Mouse (Mus musculus) embryo, embryonic 11 days (tissue): ENCODE data around the gene Cfap43.
"Not testable (repeated sequence)": the region's sequence is repeated elsewhere in the genome, so short reads cannot be mapped to it uniquely, and the experiment has no call there.

Experiments used
- DNase-seq: peaks from one replicate; pipeline ENCODE4 v3.0.0-alpha.2; 2015

The Cfap43 gene

GRCm38 (mm10) chr19:47849735-47850134 is 69.4 kb downstream of the Cfap43 start:
- DNase-seq, result no peak

GRCm38 (mm10) chr19:47841234-47841633 is 77.9 kb downstream of the Cfap43 start:
- not testable (repeated sequence) for DNase-seq

DNA sequence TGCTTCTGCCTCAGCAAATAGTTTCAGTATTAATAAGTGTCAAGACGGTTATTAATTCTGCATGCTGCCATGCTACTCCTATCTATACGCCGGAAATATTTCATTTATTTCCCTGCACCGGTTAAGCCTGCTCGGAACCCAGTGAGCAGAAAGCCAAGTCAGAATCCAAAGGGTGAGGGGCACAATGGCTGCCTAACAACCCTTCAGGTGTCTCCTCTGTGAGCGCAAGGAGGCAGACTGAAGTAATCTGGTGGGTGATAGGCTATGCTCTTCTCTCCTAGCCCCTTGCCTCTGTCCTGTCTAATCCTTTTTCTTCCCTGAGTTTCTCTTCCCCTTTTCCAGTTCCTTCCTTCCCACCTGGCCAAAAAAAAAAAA is 81.6 kb downstream of the Cfap43 start:
- no peak for DNase-seq

GRCm38 (mm10) chr19:47836701-47837526 is 82.2 kb downstream of the Cfap43 start:
- DNase-seq, result peak; percentile 90

- DNase-seq, result no peak
Observed at GRCm38 (mm10) chr19:47835776-47836175, 83.3 kb downstream of the Cfap43 start.

- no peak for DNase-seq
Observed at GRCm38 (mm10) chr19:47834614-47835013, 84.5 kb downstream of the Cfap43 start.

GRCm38 (mm10) chr19:47832316-47832715 is 86.8 kb downstream of the Cfap43 start:
- no peak for DNase-seq

DNA sequence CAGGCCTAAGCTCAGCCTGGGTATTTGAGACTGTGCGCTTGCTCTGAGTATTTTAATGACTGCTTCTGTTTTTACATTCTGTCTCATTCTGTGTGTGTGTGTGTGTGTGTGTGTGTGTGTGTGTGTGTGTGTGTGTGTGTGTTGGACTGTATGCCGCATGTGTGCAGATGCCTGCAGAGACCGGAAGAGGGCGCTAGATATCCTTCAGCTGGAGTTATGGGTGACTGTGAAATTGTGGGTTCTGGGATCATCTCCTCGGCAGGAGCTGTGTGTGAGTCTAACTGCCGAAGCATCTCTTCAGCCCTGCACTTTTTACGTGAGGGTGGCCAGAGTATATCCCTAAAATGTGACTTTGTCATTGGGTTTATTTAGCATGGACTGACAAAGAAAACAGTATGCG is 88.0 kb downstream of the Cfap43 start:
- DNase-seq, result no peak

DNA sequence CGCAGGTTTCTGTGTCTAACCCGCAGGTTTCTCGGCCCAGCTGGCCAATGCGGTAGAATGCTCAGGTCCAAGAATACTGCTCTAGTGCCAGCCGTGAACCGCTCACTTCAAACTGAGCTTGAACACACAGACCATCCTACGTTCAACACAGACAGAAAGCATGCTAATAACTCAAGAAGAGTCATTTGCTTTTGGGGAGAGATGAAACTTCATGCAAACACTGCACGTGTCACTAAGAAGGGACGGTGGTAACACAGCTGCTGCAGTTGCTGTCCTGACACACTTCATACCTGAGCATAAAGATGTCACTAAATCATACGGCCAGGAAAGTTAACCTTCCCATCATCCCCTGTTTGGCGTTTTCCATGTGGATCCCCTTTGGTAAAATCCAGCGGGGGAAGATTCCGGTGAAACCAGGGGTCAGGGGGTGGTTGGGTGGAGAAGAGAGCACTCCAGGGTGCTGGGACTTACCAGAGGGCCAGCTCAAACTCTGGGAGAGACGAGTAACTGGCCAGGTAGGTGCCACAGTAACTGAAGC is 89.1 kb downstream of the Cfap43 start:
- no peak for DNase-seq

DNA sequence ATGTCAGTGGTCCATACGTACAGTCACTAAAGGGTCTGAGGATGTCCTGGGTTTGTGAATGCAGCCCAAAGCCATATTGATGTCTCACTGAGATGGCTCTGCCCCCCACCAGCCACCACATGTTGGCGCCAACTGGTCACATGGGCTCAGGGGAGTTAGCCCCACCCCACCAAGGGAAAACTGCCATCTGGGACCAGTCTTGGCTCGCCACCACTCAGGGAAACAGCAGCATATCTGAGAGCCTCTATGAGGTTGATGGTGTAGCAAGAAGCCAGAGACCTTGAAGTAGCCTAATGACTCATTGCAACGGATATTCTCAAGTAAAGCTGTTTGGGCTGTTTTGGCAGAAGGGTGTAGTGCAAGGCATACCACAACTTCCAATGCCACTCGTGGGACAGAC is 95.1 kb downstream of the Cfap43 start:
- DNase-seq, result no peak

GRCm38 (mm10) chr19:47822143-47822796 is 96.8 kb downstream of the Cfap43 start:
- DNase-seq, result peak; percentile 31

DNA sequence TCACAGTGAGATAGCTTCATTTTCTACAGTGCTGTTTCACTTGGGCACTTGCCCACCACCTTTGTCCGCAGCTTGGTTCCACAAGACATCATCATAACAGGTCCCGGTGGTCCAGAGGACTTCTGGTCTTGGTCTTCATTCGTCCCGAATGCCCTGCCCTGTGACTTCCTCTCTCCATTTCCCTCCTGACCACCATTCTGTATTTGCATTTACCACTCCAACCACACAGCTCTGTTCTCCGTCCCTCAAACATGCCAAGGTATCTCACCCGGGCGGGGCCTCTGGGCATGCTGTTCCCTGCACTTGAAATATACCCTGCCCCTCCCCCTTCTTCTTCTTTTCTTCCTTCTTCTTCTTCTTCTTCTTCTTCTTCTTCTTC is 97.6 kb downstream of the Cfap43 start:
- no peak for DNase-seq

DNA sequence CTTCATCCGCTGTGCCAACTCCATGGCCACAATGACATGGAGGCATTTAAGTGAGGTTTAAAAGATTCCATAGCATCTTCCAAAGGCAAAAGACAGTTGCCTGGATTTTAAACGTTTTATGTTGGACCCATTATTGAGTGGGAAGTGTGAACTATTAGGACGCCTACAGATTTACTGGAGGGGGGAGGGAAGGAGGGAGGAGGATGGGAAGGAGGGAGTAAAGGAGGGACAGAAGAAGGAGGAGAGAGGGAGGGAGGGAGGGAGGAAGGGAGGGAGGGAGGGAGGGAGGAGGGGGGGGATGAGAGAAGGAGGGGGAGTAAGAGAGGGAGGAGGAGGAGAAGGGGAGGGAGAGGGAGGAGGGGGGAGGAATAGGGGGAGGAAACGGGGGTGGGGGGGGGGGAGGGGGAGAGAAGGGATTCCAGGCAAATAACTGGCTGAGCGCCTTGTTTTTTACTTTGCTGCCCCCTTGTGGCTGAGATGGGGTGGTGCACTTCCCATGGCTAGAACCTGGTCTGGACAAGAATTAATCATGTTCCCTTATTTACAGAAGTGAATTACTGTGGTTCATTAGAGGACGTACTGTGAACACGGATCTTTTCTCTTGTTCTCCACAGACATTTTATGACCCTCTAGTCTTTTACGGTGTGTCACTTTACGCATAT is 98.1 kb downstream of the Cfap43 start:
- DNase-seq, result peak; percentile 71

GRCm38 (mm10) chr19:47817692-47818091 is 101.4 kb downstream of the Cfap43 start:
- DNase-seq, result no peak

DNA sequence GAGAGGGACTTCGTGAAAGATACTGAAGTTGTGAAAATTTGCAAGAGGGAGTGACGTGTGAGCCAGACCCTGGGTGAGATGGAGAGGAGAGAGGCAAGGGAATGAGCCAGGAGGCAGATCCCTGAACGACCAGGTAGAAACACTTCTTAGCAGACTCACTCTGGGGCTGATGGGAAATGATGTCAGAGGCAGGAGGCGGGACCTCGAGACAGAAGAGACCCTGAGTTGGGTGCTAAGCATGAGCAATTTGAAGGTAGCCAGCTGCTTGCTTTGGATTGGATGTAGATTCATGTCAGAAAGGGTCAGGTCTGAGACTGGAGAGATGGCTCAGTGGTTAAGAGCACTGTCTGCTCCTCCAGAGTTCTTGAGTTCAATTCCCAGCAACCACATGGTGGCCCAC is 104.4 kb downstream of the Cfap43 start:
- DNase-seq, result no peak

DNA sequence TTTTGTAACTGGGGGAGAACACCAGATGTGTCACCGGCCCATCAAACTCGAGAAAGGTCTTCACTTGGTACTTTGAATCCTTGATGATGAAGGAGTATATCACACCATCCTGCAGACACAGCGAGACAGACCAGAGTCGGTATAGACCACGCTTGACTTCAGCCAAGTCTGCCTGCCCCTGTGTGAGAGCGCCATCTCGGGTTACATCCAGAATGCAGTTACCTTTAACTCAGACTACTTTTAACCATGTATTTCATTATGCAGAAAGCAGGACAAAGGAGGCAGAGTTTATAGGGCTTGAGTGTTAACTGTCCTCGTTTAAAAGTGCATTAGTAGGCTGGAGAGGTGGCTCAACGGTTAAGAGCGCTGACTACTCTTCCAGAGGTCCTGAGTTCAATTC is 107.0 kb downstream of the Cfap43 start:
- DNase-seq, result no peak

DNA sequence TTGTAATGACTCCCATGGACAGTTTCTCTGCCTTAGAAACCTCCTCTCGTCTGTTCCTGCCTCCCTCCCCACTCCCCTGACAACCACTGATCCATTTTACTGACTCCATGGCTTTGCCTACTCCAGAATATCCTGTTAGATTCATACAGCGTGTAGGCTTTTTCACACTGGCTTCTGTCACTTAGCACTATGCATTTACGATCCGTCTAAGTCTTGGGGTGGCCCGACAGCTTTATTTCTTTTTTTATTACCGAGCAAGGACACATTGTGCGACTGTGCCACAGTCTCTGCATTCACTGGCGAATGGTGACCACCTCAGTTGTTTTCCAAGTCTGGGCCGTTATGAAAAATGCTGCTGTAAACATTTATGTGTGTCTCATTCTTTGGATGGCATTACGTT is 120.5 kb downstream of the Cfap43 start:
- no peak for DNase-seq

- DNase-seq, result no peak
Observed at GRCm38 (mm10) chr19:47796699-47797098, 122.4 kb downstream of the Cfap43 start.

GRCm38 (mm10) chr19:47795009-47795728 is 123.9 kb downstream of the Cfap43 start:
- peak; percentile 49 for DNase-seq

DNA sequence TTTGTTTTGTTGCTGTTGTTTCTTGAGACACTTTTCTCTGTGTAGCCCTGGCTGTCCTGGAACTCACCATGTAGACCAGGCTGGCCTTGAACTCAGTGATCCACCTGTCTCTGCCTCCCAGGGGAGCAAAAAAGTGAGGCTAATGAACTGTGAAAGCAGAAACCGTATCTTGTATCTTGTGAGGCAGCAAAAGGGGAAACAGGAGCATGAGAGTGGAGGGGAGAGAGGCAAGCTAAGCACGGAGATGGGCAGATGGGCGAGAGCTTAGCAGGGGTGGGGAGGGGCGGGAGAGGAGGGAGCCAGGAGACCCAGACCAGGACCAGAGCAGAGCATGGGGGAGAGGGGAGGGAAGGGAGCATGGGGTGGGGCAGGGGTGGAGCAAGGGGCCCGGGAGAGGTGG is 124.8 kb downstream of the Cfap43 start:
- peak; percentile 17 for DNase-seq

- no peak for DNase-seq
Observed at GRCm38 (mm10) chr19:47790316-47791020, 128.6 kb downstream of the Cfap43 start.

DNA sequence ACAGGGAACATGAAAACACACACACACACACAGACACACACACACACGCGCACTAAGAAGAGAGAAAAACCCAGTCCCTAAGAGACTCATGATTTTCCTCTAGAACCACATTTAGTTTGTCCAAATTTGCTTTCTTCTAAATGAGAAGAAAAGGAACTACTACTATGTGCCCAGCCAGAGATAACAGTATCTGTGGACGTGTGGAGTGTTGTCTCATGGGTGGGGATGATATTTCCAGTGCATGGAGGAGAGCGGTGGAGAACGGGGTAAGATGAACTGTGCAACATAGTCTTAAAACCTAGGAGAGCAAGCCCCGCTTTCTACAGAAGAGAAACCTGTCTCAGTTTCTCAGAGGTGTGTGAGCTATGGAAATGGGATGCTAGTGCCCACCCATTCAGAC is 135.2 kb downstream of the Cfap43 start:
- DNase-seq, result no peak
